Mouse (Mus musculus) heart, adult 2 months (tissue): ENCODE measurements around the gene Slc19a1.

Source experiments
- CTCF ChIP-seq: fragments of 200-600 bp; IDR thresholded peaks from 2 replicates; pipeline ENCODE4 v1.8.1; 2022; ENCODE audit warnings: antibody characterized with exemption, mild to moderate bottlenecking, moderate library complexity
- POLR2A ChIP-seq: fragments of 200-500 bp; IDR thresholded peaks from 2 replicates; pipeline ENCODE4 v1.6.1; 2011; ENCODE audit warnings: mild to moderate bottlenecking, low read depth, low read length, control low read depth; ENCODE audit not compliant: insufficient read depth

- no peak for TF ChIP-seq POLR2A
- no peak for TF ChIP-seq CTCF
These were observed 65.2 kb downstream of the Slc19a1 start for GRCm38 (mm10) chr10:77097006-77097889.
